Mouse (Mus musculus): Measurements from ENCODE around the gene Hcrtr1. TPM values are rescaled to one million over a fixed set of nuclear protein-coding genes. Genes with fewer than 3 reads are reported as not detected.

Gene Hcrtr1
- not detected in 2 replicates for polyA plus RNA-seq (2011; ENCODE audit: insufficient read length, low read depth, missing spikeins)

DNA sequence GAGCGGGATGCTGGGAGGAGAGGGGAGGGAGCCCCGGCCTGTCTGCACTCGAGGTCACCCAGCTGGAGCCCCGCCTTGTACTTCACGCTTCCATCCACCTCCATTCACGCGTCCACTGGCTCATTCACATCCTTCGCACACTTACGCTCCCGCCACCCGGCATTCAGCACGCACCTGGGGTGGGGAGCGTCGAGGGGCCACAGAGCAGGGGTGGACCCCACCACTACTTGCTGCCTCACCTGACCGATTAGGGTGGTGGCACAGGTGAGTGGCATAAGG lies at the start of gene Hcrtr1:
Hcrtr1 (minus strand) TSS at position 146 of the 279 bp plus-strand sequence.
- peak within 1 kb of the TSS; percentile 10; the same call in 1 of the 2 replicates for H3K4me3 ChIP-seq (ENCODE audit: insufficient read depth, low read length)
- no peaks in the 10 kb centered on the region for H3K4me1 ChIP-seq (ENCODE audit: control insufficient read depth, insufficient read depth, low read length)
- no peak within 1 kb of the TSS for H3K27ac ChIP-seq (ENCODE audit: insufficient read depth, low read length)
- TF ChIP-seq CTCF (IDR thresholded peaks at IDR 0.05; ENCODE audit: borderline replicate concordance, insufficient read depth, low read length) (no peak), POLR2A (IDR thresholded peaks at IDR 0.05; ENCODE audit: low read depth, low read length) (no peak)

DNA sequence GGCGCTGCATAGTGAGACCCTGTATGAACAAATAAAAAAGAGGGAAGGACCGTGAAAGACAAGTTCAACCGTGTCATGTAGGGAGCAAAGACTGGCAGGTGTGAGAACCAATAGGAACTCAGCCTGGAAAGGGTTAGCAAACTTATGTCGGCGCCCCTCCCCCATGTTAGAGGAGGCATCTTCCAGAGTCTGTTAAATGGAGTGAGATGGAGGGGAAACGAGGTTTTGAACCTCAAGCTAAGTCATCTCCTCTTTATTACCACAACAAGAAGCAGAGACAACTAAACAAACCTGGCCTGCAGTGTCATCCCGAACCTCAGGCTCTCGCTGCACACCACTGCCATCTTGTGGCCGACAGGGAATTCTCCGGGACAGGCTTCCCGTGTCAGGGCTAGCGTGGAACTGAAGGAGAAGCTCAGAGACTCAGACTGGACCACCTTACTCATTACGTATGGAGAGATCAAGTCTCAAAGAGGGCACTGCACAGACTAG lies 49.7 kb upstream of the Hcrtr1 start:
- Histone ChIP-seq H3K4me1 (ENCODE audit: control insufficient read depth, insufficient read depth, low read length) (no peaks in the 10 kb centered on the region), H3K27ac (ENCODE audit: insufficient read depth, low read length) (no peak overlapping the region), H3K4me3 (ENCODE audit: insufficient read depth, low read length) (peak overlapping the region; percentile 16; the same call in 1 of the 2 replicates)
- TF ChIP-seq CTCF (IDR thresholded peaks at IDR 0.05; ENCODE audit: borderline replicate concordance, insufficient read depth, low read length) (peak; percentile 92), POLR2A (IDR thresholded peaks at IDR 0.05; ENCODE audit: low read depth, low read length) (no peak)

DNA sequence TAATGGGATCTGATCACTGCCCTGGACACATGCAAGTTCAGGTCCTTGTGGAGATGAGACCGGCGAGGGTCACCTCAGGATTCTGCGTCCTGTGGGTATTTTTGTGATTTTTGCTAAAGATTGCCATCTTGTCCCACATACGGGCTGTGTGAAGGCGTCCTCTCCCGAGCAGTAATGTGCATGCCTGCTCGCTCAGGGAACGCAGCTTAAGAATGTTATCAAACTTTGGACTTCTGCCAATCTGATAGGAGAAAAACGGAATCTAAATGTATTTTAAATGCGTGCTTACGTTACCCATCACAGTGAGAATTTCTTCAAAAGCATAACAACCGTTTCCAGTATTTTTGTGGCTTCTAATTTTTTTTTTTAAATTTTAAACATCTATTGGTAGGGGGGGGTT lies 47.7 kb upstream of the Hcrtr1 start:
- H3K4me3 ChIP-seq (ENCODE audit: insufficient read depth, low read length): no peak overlapping the region
- H3K27ac ChIP-seq (ENCODE audit: insufficient read depth, low read length): no peak overlapping the region
- no peak for TF ChIP-seq POLR2A (IDR thresholded peaks at IDR 0.05; ENCODE audit: low read depth, low read length)
- no peak for TF ChIP-seq CTCF (IDR thresholded peaks at IDR 0.05; ENCODE audit: borderline replicate concordance, insufficient read depth, low read length)
- H3K4me1 ChIP-seq (ENCODE audit: control insufficient read depth, insufficient read depth, low read length): no peaks in the 10 kb centered on the region

DNA sequence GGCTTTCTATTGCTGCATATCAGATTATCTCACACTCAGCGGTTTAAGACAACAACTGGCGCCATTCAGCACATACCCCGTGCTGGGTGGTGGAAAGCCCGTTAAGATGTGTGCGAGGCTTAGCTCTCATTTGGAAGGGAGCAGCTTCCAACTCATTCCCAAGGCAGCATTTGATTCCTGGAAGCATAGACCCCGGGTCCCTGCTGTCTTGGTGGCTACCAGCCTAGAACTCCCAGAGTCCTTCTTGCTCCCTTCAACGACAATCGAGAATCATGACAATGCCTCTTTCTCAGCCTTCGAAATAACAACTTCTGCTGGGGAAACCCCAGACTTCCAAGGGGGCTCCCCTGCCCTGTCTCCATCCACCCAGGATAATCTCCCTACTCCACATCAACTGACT lies 47.3 kb upstream of the Hcrtr1 start:
- no peak overlapping the region for H3K4me3 ChIP-seq (ENCODE audit: insufficient read depth, low read length)
- TF ChIP-seq POLR2A (IDR thresholded peaks at IDR 0.05; ENCODE audit: low read depth, low read length) (no peak), CTCF (IDR thresholded peaks at IDR 0.05; ENCODE audit: borderline replicate concordance, insufficient read depth, low read length) (no peak)
- no peak overlapping the region for H3K27ac ChIP-seq (ENCODE audit: insufficient read depth, low read length)

DNA sequence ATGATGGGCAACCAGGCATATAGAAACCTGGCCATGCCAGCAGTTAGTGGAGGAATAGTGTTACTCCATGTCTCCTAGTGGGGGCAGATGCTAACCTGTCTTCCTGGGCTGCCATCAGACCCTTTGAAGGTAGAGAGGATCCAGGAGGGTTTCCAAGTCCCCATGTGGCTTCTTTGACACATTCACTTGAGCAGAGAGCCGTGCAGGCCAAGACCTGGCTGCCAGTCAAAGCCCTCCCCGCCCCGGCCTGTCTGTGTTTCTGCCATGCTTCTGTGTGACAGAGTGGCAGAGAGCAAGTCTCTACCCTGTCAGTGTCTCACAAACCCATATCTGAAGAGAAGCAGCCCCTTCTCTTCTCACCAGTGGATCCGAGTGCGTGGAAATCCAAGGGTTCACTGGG lies 44.7 kb upstream of the Hcrtr1 start:
- TF ChIP-seq CTCF (IDR thresholded peaks at IDR 0.05; ENCODE audit: borderline replicate concordance, insufficient read depth, low read length): no peak
- TF ChIP-seq POLR2A (IDR thresholded peaks at IDR 0.05; ENCODE audit: low read depth, low read length): no peak
- H3K4me1 ChIP-seq (ENCODE audit: control insufficient read depth, insufficient read depth, low read length): no peaks in the 10 kb centered on the region
- no peak overlapping the region for H3K4me3 ChIP-seq (ENCODE audit: insufficient read depth, low read length)
- H3K27ac ChIP-seq (ENCODE audit: insufficient read depth, low read length): no peak overlapping the region

More for the DNA sequence above, 47.3 kb upstream of the Hcrtr1 start:
- H3K4me1 ChIP-seq (ENCODE audit: control insufficient read depth, insufficient read depth, low read length): no peaks in the 10 kb centered on the region

DNA sequence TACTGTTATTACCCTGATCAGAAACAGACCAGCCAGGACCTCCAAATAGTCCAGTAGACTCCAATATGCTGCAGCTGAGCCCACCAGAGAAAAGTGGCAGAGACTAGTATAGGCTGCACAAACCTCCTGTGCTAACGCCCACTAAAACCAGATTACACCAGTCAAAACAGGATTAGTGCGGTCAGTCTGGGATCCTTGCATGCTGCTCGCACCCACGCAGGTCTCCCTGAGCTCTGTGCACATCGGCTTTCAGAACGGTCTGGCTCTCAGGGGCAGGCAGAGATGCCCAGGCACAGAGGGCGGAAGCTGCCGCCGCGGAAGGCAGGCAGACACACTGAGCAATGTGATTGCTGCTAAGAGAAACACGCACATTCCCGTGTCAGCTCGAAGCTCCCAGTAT lies 43.9 kb upstream of the Hcrtr1 start:
- Histone ChIP-seq H3K27ac (ENCODE audit: insufficient read depth, low read length) (no peak overlapping the region), H3K4me3 (ENCODE audit: insufficient read depth, low read length) (no peak overlapping the region), H3K4me1 (ENCODE audit: control insufficient read depth, insufficient read depth, low read length) (no peaks in the 10 kb centered on the region)
- TF ChIP-seq CTCF (IDR thresholded peaks at IDR 0.05; ENCODE audit: borderline replicate concordance, insufficient read depth, low read length) (no peak), POLR2A (IDR thresholded peaks at IDR 0.05; ENCODE audit: low read depth, low read length) (no peak)

DNA sequence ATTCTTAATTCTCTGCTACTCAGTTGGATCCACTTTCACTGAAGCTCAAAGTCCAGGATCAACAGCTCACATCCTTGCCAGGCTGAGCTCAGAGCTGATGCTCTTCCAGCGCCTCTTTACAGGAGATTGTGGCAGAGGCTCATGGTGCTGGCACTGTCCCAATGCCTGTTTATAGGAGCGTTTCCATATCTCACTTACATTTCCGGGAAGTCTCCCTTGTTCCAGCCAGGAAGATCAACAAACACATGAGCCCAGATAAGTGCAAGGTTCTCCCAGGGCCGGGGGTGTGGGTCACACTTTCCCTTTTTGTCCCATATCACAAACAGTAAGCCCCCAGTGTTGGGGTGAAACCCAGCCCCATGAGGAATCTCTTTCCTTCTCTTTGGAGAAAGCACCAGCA lies 42.7 kb upstream of the Hcrtr1 start:
- no peak overlapping the region for H3K27ac ChIP-seq (ENCODE audit: insufficient read depth, low read length)
- H3K4me3 ChIP-seq (ENCODE audit: insufficient read depth, low read length): no peak overlapping the region
- peaks cover 5% of the 10 kb centered on the region for H3K4me1 ChIP-seq (ENCODE audit: control insufficient read depth, insufficient read depth, low read length)
- TF ChIP-seq CTCF (IDR thresholded peaks at IDR 0.05; ENCODE audit: borderline replicate concordance, insufficient read depth, low read length) (no peak), POLR2A (IDR thresholded peaks at IDR 0.05; ENCODE audit: low read depth, low read length) (no peak)

DNA sequence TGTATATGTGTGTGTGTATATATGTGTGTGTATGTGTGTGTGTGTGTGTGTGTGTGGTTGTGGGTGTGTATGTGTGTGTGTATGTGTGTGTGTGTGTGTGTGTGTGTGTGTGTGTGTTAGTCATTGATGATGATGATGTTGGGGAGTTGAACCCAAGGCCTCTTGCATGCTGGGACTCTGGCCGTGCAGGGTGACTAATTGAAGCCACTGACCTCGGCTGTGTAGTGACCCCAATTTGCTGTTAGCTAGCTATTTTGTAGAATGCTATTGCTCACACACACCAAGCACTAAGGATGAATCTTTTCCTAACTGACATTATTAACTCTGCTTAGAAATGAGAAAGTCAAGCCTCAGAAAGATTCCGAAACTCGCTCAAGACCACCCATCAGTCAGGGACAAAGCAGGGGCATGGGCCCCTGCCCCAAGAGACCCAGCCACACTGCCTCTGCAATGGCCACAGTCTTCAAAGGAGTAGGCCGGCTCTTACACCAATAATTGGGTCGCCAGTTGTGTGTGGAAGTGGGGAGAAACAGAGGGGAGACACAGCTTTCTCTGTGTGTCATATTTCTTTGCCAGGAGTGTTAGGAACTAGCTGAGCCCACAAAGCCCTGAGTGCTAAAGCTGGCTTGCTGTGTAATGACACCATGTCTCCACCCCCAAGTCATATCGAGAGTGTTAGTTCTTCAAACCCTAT lies 41.9 kb upstream of the Hcrtr1 start:
- peaks cover 11% of the 10 kb centered on the region for H3K4me1 ChIP-seq (ENCODE audit: control insufficient read depth, insufficient read depth, low read length)
- no peak overlapping the region for H3K4me3 ChIP-seq (ENCODE audit: insufficient read depth, low read length)
- TF ChIP-seq POLR2A (IDR thresholded peaks at IDR 0.05; ENCODE audit: low read depth, low read length): no peak
- H3K27ac ChIP-seq (ENCODE audit: insufficient read depth, low read length): no peak overlapping the region

DNA sequence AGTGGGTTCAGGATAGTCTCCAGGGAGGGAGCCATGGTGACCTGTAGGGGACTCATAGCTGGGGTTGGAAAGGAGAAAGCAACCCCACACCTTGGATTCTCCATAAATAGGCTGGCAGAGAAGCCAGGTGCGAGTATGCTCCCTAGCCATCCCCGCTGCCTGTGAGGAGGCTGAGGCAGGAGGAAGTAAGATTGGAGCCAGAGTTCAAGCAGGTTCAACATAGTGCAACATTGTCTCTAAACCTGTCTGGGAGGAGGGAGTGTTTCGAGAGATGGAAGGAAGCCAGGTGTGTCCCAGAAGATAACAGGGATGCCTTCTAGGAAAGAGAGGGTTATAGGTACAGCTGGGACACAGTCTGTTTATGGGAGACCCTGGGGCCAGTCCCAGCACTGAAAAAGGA lies 40.7 kb upstream of the Hcrtr1 start:
- Histone ChIP-seq H3K27ac (ENCODE audit: insufficient read depth, low read length) (no peak overlapping the region), H3K4me3 (ENCODE audit: insufficient read depth, low read length) (no peak overlapping the region), H3K4me1 (ENCODE audit: control insufficient read depth, insufficient read depth, low read length) (peaks cover 19% of the 10 kb centered on the region)
- TF ChIP-seq POLR2A (IDR thresholded peaks at IDR 0.05; ENCODE audit: low read depth, low read length): no peak
- TF ChIP-seq CTCF (IDR thresholded peaks at IDR 0.05; ENCODE audit: borderline replicate concordance, insufficient read depth, low read length): no peak

DNA sequence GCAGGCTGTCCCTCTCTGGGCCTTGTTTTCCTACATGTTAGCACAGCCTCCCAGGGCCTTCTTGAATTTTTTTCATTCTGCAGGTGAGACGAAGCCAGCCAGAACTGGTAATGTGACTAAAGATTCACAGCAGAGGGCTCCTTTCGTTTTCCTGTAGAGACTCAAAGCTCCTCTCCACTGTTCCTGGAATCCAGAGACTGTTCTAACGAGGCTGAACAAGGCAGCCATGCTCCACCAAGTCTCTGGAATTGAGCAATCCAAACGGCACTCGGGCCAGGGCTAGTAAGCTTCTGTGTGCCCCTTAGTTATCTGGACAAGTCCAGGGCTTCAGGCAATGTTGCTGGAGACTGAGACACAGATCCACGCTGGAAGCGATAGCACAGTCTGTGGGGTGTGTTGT lies 38.4 kb upstream of the Hcrtr1 start:
- Histone ChIP-seq H3K4me3 (ENCODE audit: insufficient read depth, low read length) (no peak overlapping the region), H3K4me1 (ENCODE audit: control insufficient read depth, insufficient read depth, low read length) (peaks cover 21% of the 10 kb centered on the region), H3K27ac (ENCODE audit: insufficient read depth, low read length) (peak overlapping the region; percentile 59)
- no peak for TF ChIP-seq POLR2A (IDR thresholded peaks at IDR 0.05; ENCODE audit: low read depth, low read length)
- TF ChIP-seq CTCF (IDR thresholded peaks at IDR 0.05; ENCODE audit: borderline replicate concordance, insufficient read depth, low read length): no peak
